Mouse (Mus musculus) liver, postnatal 0 days (tissue): Measurements from ENCODE around the gene Peli2. TPM values are rescaled to one million over a fixed set of nuclear protein-coding genes. Genes with fewer than 3 reads are reported as not detected.

ENCODE experiments used
- ATAC-seq: fragments of 200-750 bp; cut with Nextera tagmentation; 2 replicates; pipeline ENCODE4 v1.8.0; 2017; ENCODE audit warnings: mild to moderate bottlenecking, moderate library complexity
- DNase-seq: peaks from one replicate; pipeline ENCODE4 v3.0.0-alpha.2; 2016
- H3K27ac ChIP-seq: fragments of 300-500 bp; sonication (generic); 2 replicates; pipeline ENCODE4 v1.5.1; 2014; ENCODE audit warnings: antibody characterized with exemption, moderate library complexity, mild to moderate bottlenecking, low read depth
- H3K27me3 ChIP-seq: fragments of 300-500 bp; sonication (generic); 2 replicates; pipeline ENCODE4 v1.6.1; 2014; ENCODE audit warnings: low read length, control low read depth, mixed read lengths; ENCODE audit not compliant: insufficient read depth
- H3K36me3 ChIP-seq: fragments of 300-500 bp; sonication (generic); replicated peaks from 2 replicates; pipeline ENCODE4 v1.6.1; 2014; ENCODE audit warnings: mild to moderate bottlenecking, control low read depth, low read length, moderate library complexity, mixed read lengths; ENCODE audit not compliant: insufficient read depth
- H3K4me1 ChIP-seq: fragments of 300-500 bp; sonication (generic); 2 replicates; pipeline ENCODE4 v1.6.1; 2014; ENCODE audit warnings: antibody characterized with exemption, mild to moderate bottlenecking, control low read depth; ENCODE audit not compliant: insufficient read depth
- H3K4me2 ChIP-seq: fragments of 300-500 bp; sonication (generic); 2 replicates; pipeline ENCODE4 v1.6.1; 2014; ENCODE audit warnings: low read depth, mild to moderate bottlenecking, low read length, moderate library complexity, mixed read lengths
- H3K4me3 ChIP-seq: fragments of 300-500 bp; sonication (generic); 2 replicates; pipeline ENCODE4 v1.5.1; 2014; ENCODE audit warnings: low read depth, low read length
- H3K9ac ChIP-seq: fragments of 300-500 bp; sonication (generic); replicated peaks from 2 replicates; pipeline ENCODE4 v1.6.1; 2014; ENCODE audit warnings: mild to moderate bottlenecking, moderate library complexity
- H3K9me3 ChIP-seq: fragments of 300-500 bp; sonication (generic); 2 replicates; pipeline ENCODE4 v1.6.1; 2016; ENCODE audit warnings: mild to moderate bottlenecking, control low read depth, low read length, mixed read lengths
- CTCF ChIP-seq: sonication (generic); IDR thresholded peaks from 2 replicates; pipeline ENCODE4 v1.5.1; 2016; ENCODE audit warnings: antibody characterized with exemption, low read depth
- EP300 ChIP-seq: IDR thresholded peaks from 2 replicates; pipeline ENCODE4 v1.6.1; 2016; ENCODE audit warnings: antibody characterized with exemption, low read depth, mild to moderate bottlenecking
- WGBS: fragments of 180-500 bp; shearing (Covaris S2); extraction: QIAGEN DNeasy Blood & Tissue Kit; methylation state at CpG from one replicate; pipeline ENCODE4 v1.1.7; 2014; ENCODE audit not compliant: insufficient replicate concordance; 5-methylcytosine and 5-hydroxymethylcytosine counted together
- polyA plus RNA-seq: library from polyadenylated mRNA; unstranded; fragments of >200 nt; fragmentation: Nextera tagmentation; extraction: Ambion mirVana; gene quantifications from 2 replicates; pipeline ENCODE4 v1.2.1, GENCODE M21; 2015

The Peli2 gene
- polyA plus RNA-seq, 1 experiment from 2014 or later = 1.5 TPM

- TF ChIP-seq CTCF (no peak), EP300 (no peak)
- 0 out of 2 replicates have a peak, but pooled peaks cover 2% of the 10 kb centered on the region for H3K27me3 ChIP-seq
- no peaks in the 10 kb centered on the region for H3K36me3 ChIP-seq
- H3K4me1 ChIP-seq = peaks cover 9% of the 10 kb centered on the region
- no peak overlapping the region for H3K27ac ChIP-seq
- H3K4me2 ChIP-seq = no peak overlapping the region
- 78% methylated on average over 5 of the region's 5 CpGs for WGBS
- DNase-seq = no peak
- H3K9me3 ChIP-seq = no peaks in the 10 kb centered on the region
- no peak for ATAC-seq
- H3K4me3 ChIP-seq = no peak overlapping the region
- H3K9ac ChIP-seq = no peak overlapping the region
Observed at GRCm38 (mm10) chr14:48124011-48124410, 3.4 kb downstream of the Peli2 start.

GRCm38 (mm10) chr14:48124816-48125215 lies 4.2 kb downstream of the Peli2 start:
- no peak overlapping the region for H3K4me3 ChIP-seq
- ATAC-seq = no peak
- H3K4me2 ChIP-seq = no peak overlapping the region
- 0 out of 2 replicates have a peak, but pooled peaks cover 2% of the 10 kb centered on the region for H3K27me3 ChIP-seq
- no peaks in the 10 kb centered on the region for H3K9me3 ChIP-seq
- H3K27ac ChIP-seq = no peak overlapping the region
- TF ChIP-seq CTCF = no peak
- TF ChIP-seq EP300 = no peak
- peaks cover 6% of the 10 kb centered on the region for H3K4me1 ChIP-seq
- 49% methylated on average over 4 of the region's 4 CpGs for WGBS
- H3K9ac ChIP-seq = no peak overlapping the region
- no peaks in the 10 kb centered on the region for H3K36me3 ChIP-seq
- no peak for DNase-seq

- no peak for ATAC-seq
- Histone ChIP-seq H3K9ac (no peak overlapping the region), H3K4me3 (no peak overlapping the region), H3K27me3 (no peaks in the 10 kb centered on the region), H3K4me1 (peaks cover 15% of the 10 kb centered on the region), H3K4me2 (no peak overlapping the region), H3K36me3 (no peaks in the 10 kb centered on the region), H3K27ac (no peak overlapping the region), H3K9me3 (no peaks in the 10 kb centered on the region)
- TF ChIP-seq CTCF (no peak), EP300 (no peak)
- WGBS = 80% methylated on average over 6 of the region's 6 CpGs
- DNase-seq = no peak
Observed at GRCm38 (mm10) chr14:48125971-48126370, 5.3 kb downstream of the Peli2 start.

- TF ChIP-seq CTCF (no peak), EP300 (no peak)
- H3K27ac ChIP-seq = no peak overlapping the region
- 54% methylated on average over 4 of the region's 4 CpGs for WGBS
- no peak overlapping the region for H3K9ac ChIP-seq
- peaks cover 25% of the 10 kb centered on the region for H3K4me1 ChIP-seq
- ATAC-seq = no peak
- no peak for DNase-seq
- no peak overlapping the region for H3K4me3 ChIP-seq
- H3K4me2 ChIP-seq = no peak overlapping the region
- no peaks in the 10 kb centered on the region for H3K27me3 ChIP-seq
- no peaks in the 10 kb centered on the region for H3K9me3 ChIP-seq
- H3K36me3 ChIP-seq = no peaks in the 10 kb centered on the region
Observed at GRCm38 (mm10) chr14:48126931-48127330, 6.3 kb downstream of the Peli2 start.

- no peak for ATAC-seq
- Histone ChIP-seq H3K9me3 (no peaks in the 10 kb centered on the region), H3K4me2 (no peak overlapping the region), H3K27me3 (no peaks in the 10 kb centered on the region), H3K4me3 (no peak overlapping the region), H3K36me3 (no peaks in the 10 kb centered on the region), H3K27ac (no peak overlapping the region), H3K9ac (no peak overlapping the region), H3K4me1 (peaks cover 31% of the 10 kb centered on the region)
- no peak for DNase-seq
- WGBS = 77% methylated on average over 8 of the region's 8 CpGs
- no peak for TF ChIP-seq EP300
- no peak for TF ChIP-seq CTCF
Observed at GRCm38 (mm10) chr14:48127609-48128185, 7.1 kb downstream of the Peli2 start.

GRCm38 (mm10) chr14:48128701-48129100 lies 8.1 kb downstream of the Peli2 start:
- no peak overlapping the region for H3K4me3 ChIP-seq
- no peak overlapping the region for H3K27ac ChIP-seq
- H3K4me1 ChIP-seq = peaks cover 39% of the 10 kb centered on the region
- H3K9me3 ChIP-seq = no peaks in the 10 kb centered on the region
- H3K4me2 ChIP-seq = no peak overlapping the region
- H3K27me3 ChIP-seq = no peaks in the 10 kb centered on the region
- no peak overlapping the region for H3K9ac ChIP-seq
- ATAC-seq (no peak), DNase-seq (no peak)
- TF ChIP-seq EP300 (no peak), CTCF (no peak)
- WGBS = 77% methylated on average over 5 of the region's 5 CpGs
- no peaks in the 10 kb centered on the region for H3K36me3 ChIP-seq
